Mouse (Mus musculus): ENCODE data around the gene Mip. TPM values are rescaled to one million over a fixed set of nuclear protein-coding genes. Genes with fewer than 3 reads are reported as not detected.
"Not testable (repeated sequence)": the region's sequence is repeated elsewhere in the genome, so short reads cannot be mapped to it uniquely, and the experiment has no call there.

Gene Mip
- polyA plus RNA-seq, 1 experiment from 2014 or later, result 0.13 TPM

DNA sequence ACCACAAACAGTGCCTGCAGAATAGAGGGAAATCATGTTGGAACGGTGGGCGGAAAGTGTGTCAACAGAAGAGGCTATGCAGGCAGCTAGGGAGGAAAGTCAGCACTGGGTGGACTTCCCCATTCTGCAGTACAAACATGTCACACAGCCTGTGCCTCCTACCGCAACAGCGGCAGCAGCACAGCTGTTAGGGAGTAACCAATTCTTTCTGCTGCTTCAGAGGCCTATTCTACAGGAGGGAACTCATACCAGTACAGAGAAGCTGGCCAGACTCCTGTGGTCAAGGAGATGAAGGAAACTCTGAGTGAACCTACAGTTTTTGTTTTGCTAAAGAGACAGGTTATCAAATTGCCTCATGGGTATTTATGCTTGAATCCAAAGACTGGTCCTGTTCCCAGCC is 33.3 kb downstream of the Mip start:
- H3K9me3 ChIP-seq, result no peaks in the 10 kb centered on the region
- 85% methylated on average over 4 of the region's 4 CpGs for WGBS
- no peak for ATAC-seq (ENCODE audit: low FRiP score, low read depth)

DNA sequence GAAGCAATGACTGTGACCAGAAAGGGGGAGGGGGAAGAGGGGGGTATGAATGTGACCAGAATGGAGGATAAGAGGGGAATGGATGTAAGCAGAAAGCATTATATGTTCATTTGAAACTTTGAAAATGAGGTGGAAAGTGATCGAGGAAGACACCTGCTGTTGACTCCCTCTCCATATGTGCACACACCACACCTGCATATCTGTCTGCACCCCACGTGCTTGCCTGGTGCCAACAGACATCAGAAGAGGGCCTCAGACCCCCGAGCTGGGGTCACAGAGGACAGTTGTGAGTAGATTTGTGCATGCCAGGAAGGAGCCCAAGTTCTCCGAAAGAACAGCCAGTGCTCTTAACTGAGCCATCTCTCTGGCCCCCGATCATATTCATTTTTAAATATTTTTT is 34.3 kb downstream of the Mip start:
- no peak for ATAC-seq (ENCODE audit: low FRiP score, low read depth)
- Histone ChIP-seq H3K27me3 (no peaks in the 10 kb centered on the region), H3K27ac (replicated peaks) (no peak overlapping the region), H3K9me3 (no peaks in the 10 kb centered on the region), H3K4me1 (no peaks in the 10 kb centered on the region), H3K4me2 (replicated peaks) (no peak overlapping the region), H3K9ac (replicated peaks) (no peak overlapping the region), H3K4me3 (no peak overlapping the region), H3K36me3 (no peaks in the 10 kb centered on the region)
- 84% methylated on average over 5 of the region's 5 CpGs for whole genome bisulfite sequencing

More for the DNA sequence above, 33.3 kb downstream of the Mip start:
- Histone ChIP-seq H3K27me3 (no peaks in the 10 kb centered on the region), H3K36me3 (no peaks in the 10 kb centered on the region), H3K4me1 (no peaks in the 10 kb centered on the region), H3K4me2 (replicated peaks) (no peak overlapping the region), H3K9ac (replicated peaks) (no peak overlapping the region), H3K27ac (replicated peaks) (no peak overlapping the region), H3K4me3 (no peak overlapping the region)

DNA sequence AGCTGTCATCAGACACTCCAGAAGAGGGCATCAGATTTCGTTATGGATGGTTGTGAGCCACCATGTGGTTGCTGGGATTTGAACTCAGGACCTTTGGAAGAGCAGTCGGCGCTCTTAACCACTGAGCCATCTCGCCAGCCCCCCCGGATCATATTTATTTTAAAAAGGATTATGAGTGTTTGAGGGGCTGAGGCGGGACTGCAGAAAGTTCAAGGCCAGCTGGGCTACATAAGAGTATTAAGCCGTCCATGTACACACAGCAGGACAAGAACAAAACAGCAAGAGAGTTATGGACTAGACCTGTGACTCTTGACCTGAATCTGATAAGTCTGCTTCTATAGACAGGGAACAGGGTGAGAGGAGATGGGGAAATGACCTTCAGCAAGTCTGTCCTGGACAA is 34.7 kb downstream of the Mip start:
- H3K4me3 ChIP-seq; H3K36me3 ChIP-seq; H3K27ac ChIP-seq (replicated peaks); H3K9ac ChIP-seq (replicated peaks); H3K4me2 ChIP-seq (replicated peaks); ATAC-seq (ENCODE audit: low FRiP score, low read depth); H3K9me3 ChIP-seq; H3K27me3 ChIP-seq; H3K4me1 ChIP-seq: not testable (repeated sequence)
- whole genome bisulfite sequencing, result 92% methylated on average over 7 of the region's 7 CpGs

DNA sequence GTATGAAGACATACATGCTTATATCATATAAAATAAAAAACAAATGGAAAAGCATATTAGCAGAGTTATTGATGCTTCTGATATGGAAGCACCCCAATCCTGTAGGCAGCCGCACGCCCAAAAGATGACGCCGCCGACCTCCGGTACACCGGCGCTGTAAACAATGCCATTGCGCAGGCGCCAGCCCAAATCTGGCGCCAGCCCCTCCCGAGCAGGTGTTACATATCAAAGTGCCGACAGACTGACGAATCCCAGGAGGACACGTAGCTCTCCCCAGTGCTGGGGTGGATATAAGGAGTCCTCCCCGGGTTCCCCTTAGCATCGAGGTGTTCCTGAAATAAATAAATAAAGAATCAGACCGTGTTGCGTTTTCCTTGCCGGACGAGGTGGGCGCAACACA is 36.7 kb downstream of the Mip start:
- Histone ChIP-seq H3K9ac (replicated peaks) (no peak overlapping the region), H3K4me1 (no peaks in the 10 kb centered on the region), H3K27ac (replicated peaks) (no peak overlapping the region), H3K4me2 (replicated peaks) (no peak overlapping the region), H3K4me3 (no peak overlapping the region), H3K9me3 (no peaks in the 10 kb centered on the region), H3K27me3 (no peaks in the 10 kb centered on the region), H3K36me3 (no peaks in the 10 kb centered on the region)
- WGBS, result 77% methylated on average over 22 of the region's 22 CpGs
- no peak for ATAC-seq (ENCODE audit: low FRiP score, low read depth)

DNA sequence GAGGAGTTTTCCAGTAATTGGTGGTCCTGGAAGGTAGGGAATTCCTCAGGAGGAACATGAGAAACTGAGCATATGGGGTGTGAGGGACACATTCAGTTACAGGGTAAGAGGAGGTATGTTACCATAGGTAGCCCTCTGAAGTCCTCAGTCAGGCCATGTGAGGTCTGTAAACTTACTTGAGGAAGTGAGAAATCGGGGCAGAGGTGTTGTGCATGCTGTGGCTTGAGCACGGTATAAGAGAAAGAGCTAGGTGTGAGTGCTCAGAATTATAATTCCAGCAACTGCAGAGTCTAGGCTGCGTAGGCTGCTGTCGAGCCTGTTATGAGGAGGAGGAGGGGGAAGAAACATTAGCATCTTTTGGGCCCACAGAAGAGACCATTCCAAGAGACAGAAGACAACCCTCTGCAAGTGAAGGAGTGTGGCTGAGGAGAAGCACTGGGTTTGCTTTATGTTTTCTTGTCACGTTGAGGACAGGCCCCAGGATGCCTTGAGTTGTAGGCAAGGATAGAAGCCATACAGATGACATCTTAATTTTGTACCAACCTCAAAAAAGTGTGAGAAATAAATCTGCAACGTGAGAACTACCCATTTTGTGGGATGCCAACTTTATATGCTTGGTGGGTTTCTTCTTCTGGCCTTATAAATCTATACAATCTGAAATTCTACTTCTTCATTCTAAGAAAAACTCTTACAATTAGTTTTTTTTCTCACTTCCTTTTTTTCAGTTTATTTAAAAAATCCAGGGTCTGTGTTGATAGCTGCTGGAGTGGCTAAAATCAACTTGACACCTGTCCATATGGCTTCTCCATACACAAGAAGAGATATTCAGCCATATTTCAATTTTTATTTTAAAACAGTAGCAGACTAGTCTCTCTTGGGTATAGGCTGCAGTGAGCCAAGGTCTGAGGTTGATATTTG is 38.0 kb downstream of the Mip start:
- H3K4me3 ChIP-seq, result no peak overlapping the region
- no peaks in the 10 kb centered on the region for H3K27me3 ChIP-seq
- no peak overlapping the region for H3K27ac ChIP-seq (replicated peaks)
- H3K36me3 ChIP-seq, result no peaks in the 10 kb centered on the region
- ATAC-seq (ENCODE audit: low FRiP score, low read depth), result no peak
- WGBS, result 80% methylated on average over 6 of the region's 6 CpGs
- no peaks in the 10 kb centered on the region for H3K9me3 ChIP-seq
- no peaks in the 10 kb centered on the region for H3K4me1 ChIP-seq
- H3K9ac ChIP-seq (replicated peaks), result no peak overlapping the region
- H3K4me2 ChIP-seq (replicated peaks), result no peak overlapping the region

DNA sequence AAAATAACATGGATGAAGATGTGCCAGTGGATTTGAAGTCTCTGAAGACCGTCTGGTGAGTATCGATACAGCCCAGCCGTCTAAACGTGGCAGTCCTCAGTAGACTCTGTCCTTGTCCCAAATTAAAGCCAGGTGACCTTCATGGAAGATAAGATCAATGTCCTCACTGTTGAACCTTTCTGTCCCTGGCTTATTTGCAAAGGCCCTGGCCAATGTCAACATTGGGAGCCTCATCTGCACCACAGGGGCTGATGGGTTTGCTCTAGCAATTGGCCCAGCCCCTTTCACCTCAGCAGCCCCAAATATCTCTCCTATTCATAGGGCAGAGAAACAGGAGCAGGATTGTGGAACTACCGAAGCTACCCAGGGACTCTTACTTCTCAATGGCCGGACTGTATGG is 42.7 kb downstream of the Mip start, which contains the start of gene Apof:
Gene Apof (plus strand): TSS at position 301 of the 400 bp plus-strand sequence.
- no peak within 1 kb of the TSS for H3K27ac ChIP-seq (replicated peaks)
- H3K36me3 ChIP-seq, result no peaks in the 10 kb centered on the region
- 79% methylated on average over 6 of the region's 6 CpGs for WGBS
- peaks cover 3% of the 10 kb centered on the region; the same call in 1 of the 2 replicates for H3K4me1 ChIP-seq
- H3K9ac ChIP-seq (replicated peaks), result no peak within 1 kb of the TSS
- no peaks in the 10 kb centered on the region; the same call in 1 of the 2 replicates for H3K27me3 ChIP-seq
- H3K4me3 ChIP-seq, result no peak within 1 kb of the TSS
- H3K9me3 ChIP-seq, result no peaks in the 10 kb centered on the region
- no peak within 1 kb of the TSS for H3K4me2 ChIP-seq (replicated peaks)
- ATAC-seq (ENCODE audit: low FRiP score, low read depth), result no peak

DNA sequence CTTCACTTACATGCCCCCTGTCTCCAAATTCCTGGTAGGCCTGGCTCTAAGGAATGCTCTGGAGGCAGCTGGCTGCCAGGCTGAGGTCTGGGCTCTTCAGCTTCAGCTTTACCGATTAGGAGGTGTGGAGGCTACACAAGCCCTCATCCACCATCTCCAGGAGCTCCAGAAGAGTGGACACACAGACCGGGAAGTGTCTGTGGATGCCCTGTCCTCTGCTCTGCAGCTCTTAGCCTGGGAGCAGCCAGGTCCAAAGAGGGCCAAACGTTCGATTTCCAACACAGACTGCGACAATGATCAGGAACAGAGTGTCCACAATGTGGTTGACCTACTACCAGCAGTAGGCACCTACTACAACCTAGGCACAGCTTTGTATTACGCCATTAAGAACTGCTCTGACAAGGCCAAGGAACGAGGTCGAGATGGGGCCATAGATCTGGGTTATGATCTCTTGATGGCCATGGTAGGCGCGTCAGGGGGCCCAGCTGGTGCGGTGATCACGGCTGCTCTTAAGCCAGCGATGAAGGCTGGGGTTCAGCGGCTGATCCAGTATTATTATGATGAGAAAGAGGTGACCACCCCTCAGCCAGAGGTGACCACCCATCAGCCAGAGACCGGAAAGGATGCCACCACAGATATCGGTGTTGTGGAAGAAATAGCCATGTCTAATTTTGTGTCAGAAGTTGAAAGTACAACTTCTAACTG is 43.7 kb downstream of the Mip start:
- Histone ChIP-seq H3K27me3 (no peaks in the 10 kb centered on the region; the same call in 1 of the 2 replicates), H3K4me1 (peaks cover 3% of the 10 kb centered on the region; the same call in 1 of the 2 replicates), H3K36me3 (no peaks in the 10 kb centered on the region), H3K4me3 (no peak overlapping the region), H3K9me3 (no peaks in the 10 kb centered on the region), H3K9ac (replicated peaks) (no peak overlapping the region), H3K27ac (replicated peaks) (no peak overlapping the region), H3K4me2 (replicated peaks) (no peak overlapping the region)
- whole genome bisulfite sequencing, result 88% methylated on average over 16 of the region's 16 CpGs
- no peak for ATAC-seq (ENCODE audit: low FRiP score, low read depth)

DNA sequence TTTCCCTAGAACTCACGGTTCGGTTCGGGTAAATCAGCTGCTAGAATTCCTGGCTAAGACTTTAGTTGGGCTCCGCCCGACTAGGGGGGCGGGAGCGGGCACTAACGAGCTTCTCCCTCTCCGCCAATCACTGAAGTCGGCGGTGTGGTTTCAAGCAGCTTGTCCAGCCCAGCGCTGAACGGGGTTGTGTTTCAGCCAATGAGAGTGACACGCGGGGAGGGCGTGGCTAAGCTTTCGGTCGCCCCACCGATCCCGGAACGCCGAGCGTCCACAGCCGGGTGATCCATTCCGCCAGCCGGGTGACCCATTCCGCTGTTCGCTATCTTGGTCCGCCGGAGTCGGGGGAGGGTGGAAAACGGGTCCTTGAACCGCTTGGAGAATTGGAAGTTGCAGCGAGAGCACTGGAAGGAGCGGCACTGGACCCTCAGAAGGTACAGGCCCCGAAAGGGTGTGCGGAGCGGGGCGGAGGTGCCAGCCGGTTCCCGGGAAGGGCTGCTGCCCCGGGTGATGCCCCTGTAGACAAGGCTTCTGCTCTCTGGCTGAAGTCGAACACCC is 44.7 kb downstream of the Mip start, which contains the start of gene Stat2:
Gene Stat2 (plus strand): TSS at position 273 of the 555 bp plus-strand sequence.
- H3K4me2 ChIP-seq (replicated peaks), result peak within 1 kb of the TSS; percentile 59
- H3K9me3 ChIP-seq, result no peaks in the 10 kb centered on the region
- ATAC-seq (ENCODE audit: low FRiP score, low read depth), result peak; percentile 99
- H3K27ac ChIP-seq (replicated peaks), result peak within 1 kb of the TSS; percentile 76
- peaks cover 3% of the 10 kb centered on the region; the same call in 1 of the 2 replicates for H3K4me1 ChIP-seq
- H3K4me3 ChIP-seq, result peak within 1 kb of the TSS; percentile 71
- H3K36me3 ChIP-seq, result no peaks in the 10 kb centered on the region
- H3K27me3 ChIP-seq, result no peaks in the 10 kb centered on the region; the same call in 1 of the 2 replicates
- peak within 1 kb of the TSS; percentile 72 for H3K9ac ChIP-seq (replicated peaks)
- WGBS, result 1% methylated on average over 43 of the region's 43 CpGs

DNA sequence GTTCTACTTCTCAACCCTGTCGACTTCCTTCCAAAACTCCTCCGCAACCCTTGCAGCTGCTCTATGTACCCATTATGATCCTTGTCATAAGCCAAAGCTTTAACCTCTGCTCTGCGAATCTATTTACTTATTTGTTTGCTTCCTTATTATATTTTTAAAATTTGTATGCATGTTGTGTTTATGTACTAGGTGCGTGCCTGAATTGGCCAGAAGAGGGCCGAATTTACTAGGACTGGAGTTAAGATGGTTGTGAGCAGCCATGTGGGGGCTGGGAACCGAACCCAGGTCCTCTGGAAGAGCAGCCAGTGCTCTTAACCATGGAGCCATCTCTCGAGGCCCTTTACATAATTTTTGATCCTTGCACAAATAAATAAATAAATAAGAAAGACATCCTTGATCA is 45.2 kb downstream of the Mip start:
- ATAC-seq (ENCODE audit: low FRiP score, low read depth), result no peak
- WGBS, result 45% methylated on average over 7 of the region's 7 CpGs

DNA sequence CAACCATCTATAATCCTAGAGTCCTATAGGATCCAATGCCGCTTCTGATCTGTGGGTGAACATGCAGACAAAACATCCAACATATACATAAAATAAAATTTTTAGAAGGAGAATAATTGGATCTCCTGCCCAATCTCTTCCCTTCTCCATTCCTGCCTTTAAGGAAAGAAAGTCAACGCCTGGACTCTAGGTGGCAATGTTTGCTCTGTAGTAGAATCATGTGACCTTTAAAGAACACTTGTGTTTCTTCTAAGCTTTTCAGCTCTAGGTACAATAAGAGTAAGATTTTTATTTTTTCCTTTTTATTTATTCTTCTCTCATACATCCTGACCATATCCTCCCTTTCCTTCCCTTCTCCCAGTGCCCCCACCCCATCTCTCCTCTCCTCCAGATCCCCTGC is 46.2 kb downstream of the Mip start:
- 0 out of 2 replicates have a peak, but pooled peaks cover 6% of the 10 kb centered on the region for H3K36me3 ChIP-seq
- H3K4me1 ChIP-seq, result peaks cover 3% of the 10 kb centered on the region; the same call in 1 of the 2 replicates
- 72% methylated on average over 2 of the region's 2 CpGs for WGBS
- no peaks in the 10 kb centered on the region for H3K9me3 ChIP-seq
- no peak for ATAC-seq (ENCODE audit: low FRiP score, low read depth)
- no peak overlapping the region for H3K27ac ChIP-seq (replicated peaks)
- H3K4me3 ChIP-seq, result no peak overlapping the region
- H3K9ac ChIP-seq (replicated peaks), result no peak overlapping the region
- no peaks in the 10 kb centered on the region; the same call in 1 of the 2 replicates for H3K27me3 ChIP-seq
- no peak overlapping the region for H3K4me2 ChIP-seq (replicated peaks)

More for the DNA sequence above, 45.2 kb downstream of the Mip start:
- no peaks in the 10 kb centered on the region; the same call in 1 of the 2 replicates for H3K27me3 ChIP-seq
- peak overlapping the region; percentile 72 for H3K9ac ChIP-seq (replicated peaks)
- H3K4me2 ChIP-seq (replicated peaks), result peak overlapping the region; percentile 59
- peak overlapping the region; percentile 76 for H3K27ac ChIP-seq (replicated peaks)
- H3K9me3 ChIP-seq, result no peaks in the 10 kb centered on the region
- H3K36me3 ChIP-seq, result no peaks in the 10 kb centered on the region
- H3K4me1 ChIP-seq, result peaks cover 3% of the 10 kb centered on the region; the same call in 1 of the 2 replicates
- H3K4me3 ChIP-seq, result peak overlapping the region; percentile 71

DNA sequence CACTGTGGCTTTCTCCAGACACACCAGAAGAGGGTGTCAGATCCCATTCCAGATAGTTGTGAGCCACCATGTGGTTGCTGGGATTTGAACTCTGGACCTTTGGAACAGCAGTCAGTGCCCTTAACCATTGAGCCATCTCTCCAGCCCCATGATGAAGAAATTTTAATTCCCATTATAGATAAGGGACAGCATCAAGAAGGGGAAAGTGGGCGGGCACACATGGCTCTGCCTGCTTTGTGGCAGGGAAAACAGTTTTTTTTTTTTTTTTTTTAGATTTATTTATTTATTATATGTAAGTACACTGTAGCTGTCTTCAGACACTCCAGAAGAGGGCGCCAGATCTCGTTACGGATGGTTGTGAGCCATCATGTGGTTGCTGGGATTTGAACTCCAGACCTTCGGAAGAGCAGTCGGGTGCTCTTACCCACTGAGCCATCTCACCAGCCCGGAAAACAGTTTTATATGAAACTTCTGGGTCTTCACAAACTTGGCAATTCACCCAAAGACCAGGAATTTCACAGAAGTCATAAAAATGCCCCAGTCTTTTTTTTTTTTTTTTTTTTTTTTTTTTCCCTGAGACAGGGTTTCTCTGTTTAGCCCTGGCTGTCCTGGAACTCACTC is 47.3 kb downstream of the Mip start:
- not testable (repeated sequence) for H3K36me3 ChIP-seq; H3K4me1 ChIP-seq; H3K4me3 ChIP-seq; ATAC-seq (ENCODE audit: low FRiP score, low read depth); H3K9me3 ChIP-seq; H3K27me3 ChIP-seq; H3K4me2 ChIP-seq (replicated peaks); H3K9ac ChIP-seq (replicated peaks); H3K27ac ChIP-seq (replicated peaks)
- 92% methylated on average over 6 of the region's 7 CpGs for WGBS

All from midbrain, embryonic 12.5 days (tissue).